In the genomic region with DNA sequence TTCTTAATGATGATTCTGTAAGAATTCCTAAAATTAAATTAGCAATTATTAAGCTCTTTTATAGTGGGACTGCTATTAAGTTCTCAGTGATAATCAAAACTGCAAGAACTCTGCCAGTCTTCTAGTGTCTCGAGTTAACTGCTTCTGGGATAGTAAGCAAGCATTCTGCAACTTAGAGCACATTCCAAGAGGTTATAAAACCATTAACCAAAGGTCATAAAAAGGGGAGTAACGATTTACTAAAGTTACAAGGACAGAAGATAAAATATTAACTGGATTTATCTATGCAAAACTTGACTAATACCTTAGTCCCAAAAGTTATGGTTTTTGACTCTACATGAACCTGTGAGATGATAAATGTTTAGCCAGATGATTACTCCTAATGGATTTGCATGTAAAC, we compare ENCODE assay signal across 21 mouse cellular contexts. TPM values are rescaled to one million over a fixed set of nuclear protein-coding genes. Genes with fewer than 3 reads are reported as not detected.
DNase-seq lines count a peak whose midpoint lies in the region; ATAC-seq and TF ChIP-seq lines count a peak whose summit lies in the region.
"Had no signal": no experiment of that assay in that cellular context is flagged by ENCODE, and none has a peak within 500 bp of the region (broad histone marks: within the 10 kb centered on the region; RNA-seq: fewer than 3 reads in every experiment).

No protein-coding gene starts in this region.

- 0 out of 2 replicates have a peak, but pooled peaks have one; percentile 40 for ATAC-seq in kidney, embryonic 15.5 days (replicated peaks; ENCODE audit: low FRiP score)
- no peak for ATAC-seq in liver, postnatal 0 days
- peak; percentile 83 for ATAC-seq in intestine, postnatal 0 days
- no peak for ATAC-seq in cerebellum, adult (ENCODE audit: insufficient number of reproducible peaks, low FRiP score, low TSS enrichment)
- ATAC-seq: CD4-positive, CD25-positive, alpha-beta regulatory T cell, adult 4 months; forebrain, embryonic 13.5 days; forebrain, embryonic 16.5 days had no signal

- H3K27ac ChIP-seq in kidney, embryonic 15.5 days = no peak overlapping the region
- no peak overlapping the region for H3K27ac ChIP-seq in liver, adult 2 months (replicated peaks; ENCODE audit: insufficient read depth, low read depth, low read length)
- H3K27ac ChIP-seq in liver, postnatal 0 days (ENCODE audit: low read depth) = no peak overlapping the region
- no peak overlapping the region for H3K27ac ChIP-seq in intestine, postnatal 0 days (ENCODE audit: low read depth, low read length)
- H3K27ac ChIP-seq: forebrain, embryonic 10.5 days; forebrain, embryonic 13.5 days; gastrocnemius, adult 2 months; hindbrain, embryonic 12.5 days; hindbrain, embryonic 15.5 days had no signal

- DNase-seq in kidney, postnatal 25 days = no peak
- peak; percentile 71 for DNase-seq in liver, adult 2 months (ENCODE audit: extremely low read depth, low read depth, low spot score)
- no peak for DNase-seq in liver, postnatal 0 days
- DNase-seq: adrenal gland, adult 2 months; adrenal gland, postnatal 14 days; cerebellum, adult 11-12 months; cerebellum, adult 8-10 months; cerebellum, postnatal 14 days; gastrocnemius, adult 2 months; gastrocnemius, postnatal 14 days; heart, adult 11 months had no signal

- H3K4me2 ChIP-seq in kidney, embryonic 15.5 days = no peak overlapping the region
- H3K4me2 ChIP-seq in liver, postnatal 0 days (ENCODE audit: low read depth, low read length) = no peak overlapping the region
- H3K4me2 ChIP-seq in intestine, postnatal 0 days (replicated peaks; ENCODE audit: low read depth) = 0 out of 2 replicates have a peak overlapping the region, but pooled peaks have one; percentile 21
- H3K4me2 ChIP-seq: forebrain, embryonic 13.5 days; heart, embryonic 11.5 days; hindbrain, embryonic 12.5 days; hindbrain, embryonic 15.5 days had no signal

- H3K4me1 ChIP-seq in kidney, embryonic 15.5 days = no peaks in the 10 kb centered on the region
- no peaks in the 10 kb centered on the region; the same call in 1 of the 2 replicates for H3K4me1 ChIP-seq in liver, adult 2 months (ENCODE audit: control insufficient read depth, insufficient read depth, low read length)
- H3K4me1 ChIP-seq in liver, postnatal 0 days (ENCODE audit: insufficient read depth) = peaks cover 4% of the 10 kb centered on the region; the same call in 1 of the 2 replicates
- H3K4me1 ChIP-seq in intestine, postnatal 0 days (replicated peaks; ENCODE audit: control insufficient read depth, insufficient read depth, low read length) = 0 out of 2 replicates have a peak, but pooled peaks cover 6% of the 10 kb centered on the region
- H3K4me1 ChIP-seq: hindbrain, embryonic 12.5 days had no signal

- H3K9me3 ChIP-seq in kidney, embryonic 15.5 days (replicated peaks) = no peaks in the 10 kb centered on the region
- H3K9me3 ChIP-seq in liver, postnatal 0 days (ENCODE audit: low read length) = no peaks in the 10 kb centered on the region
- H3K9me3 ChIP-seq in intestine, postnatal 0 days (ENCODE audit: control insufficient read depth) = no peaks in the 10 kb centered on the region
- H3K9me3 ChIP-seq: forebrain, embryonic 10.5 days; forebrain, embryonic 13.5 days; hindbrain, embryonic 12.5 days; hindbrain, embryonic 15.5 days had no signal

- H3K79me2 ChIP-seq in liver, adult 2 months (ENCODE audit: control insufficient read depth, insufficient read depth, low read length) = peaks cover 3% of the 10 kb centered on the region; the same call in 1 of the 2 replicates

- H3K4me3 ChIP-seq in kidney, embryonic 15.5 days (replicated peaks) = no peak overlapping the region
- no peak overlapping the region for H3K4me3 ChIP-seq in liver, adult 2 months (ENCODE audit: insufficient read depth, low read depth, low read length)
- H3K4me3 ChIP-seq in liver, postnatal 0 days (ENCODE audit: low read depth, low read length) = no peak overlapping the region
- H3K4me3 ChIP-seq in intestine, postnatal 0 days (ENCODE audit: low read depth, low read length) = no peak overlapping the region
- H3K4me3 ChIP-seq: forebrain, embryonic 10.5 days; forebrain, embryonic 13.5 days; gastrocnemius, adult 2 months; hindbrain, embryonic 12.5 days; hindbrain, embryonic 15.5 days had no signal

- no peak for TF ChIP-seq POLR2A in liver, adult 2 months (IDR thresholded peaks at IDR 0.05; ENCODE audit: extremely low read depth, insufficient read depth, low read length)

- H3K9ac ChIP-seq in kidney, embryonic 15.5 days = no peak overlapping the region
- H3K9ac ChIP-seq in liver, adult 2 months (ENCODE audit: low read depth, low read length) = no peak overlapping the region
- H3K9ac ChIP-seq in liver, postnatal 0 days (replicated peaks) = no peak overlapping the region
- H3K9ac ChIP-seq in intestine, postnatal 0 days (ENCODE audit: low read depth, low read length) = no peak overlapping the region
- H3K9ac ChIP-seq: forebrain, embryonic 13.5 days; hindbrain, embryonic 12.5 days; hindbrain, embryonic 15.5 days had no signal

- WGBS in kidney, embryonic 15.5 days = 10% methylated on average over 2 of the region's 2 CpGs
- 21% methylated on average over 2 of the region's 2 CpGs for WGBS in liver, adult 2 months
- WGBS in liver, postnatal 0 days (ENCODE audit: insufficient replicate concordance) = 73% methylated on average over 2 of the region's 2 CpGs
- 9% methylated on average over 2 of the region's 2 CpGs for WGBS in intestine, postnatal 0 days

- H3K27me3 ChIP-seq in kidney, embryonic 15.5 days = no peaks in the 10 kb centered on the region
- H3K27me3 ChIP-seq in liver, adult 2 months (ENCODE audit: control insufficient read depth, insufficient read depth, low read length) = no peaks in the 10 kb centered on the region
- no peaks in the 10 kb centered on the region for H3K27me3 ChIP-seq in liver, postnatal 0 days (ENCODE audit: insufficient read depth, low read length)
- no peaks in the 10 kb centered on the region for H3K27me3 ChIP-seq in intestine, postnatal 0 days (replicated peaks; ENCODE audit: control insufficient read depth, insufficient read depth, low read length)
- H3K27me3 ChIP-seq: forebrain, embryonic 13.5 days; hindbrain, embryonic 12.5 days; hindbrain, embryonic 15.5 days had no signal

- TF ChIP-seq CTCF in liver, adult 2 months (IDR thresholded peaks at IDR 0.05; ENCODE audit: low read depth, low read length) = no peak
- TF ChIP-seq CTCF in liver, postnatal 0 days (IDR thresholded peaks at IDR 0.05; ENCODE audit: low read depth) = no peak
- TF ChIP-seq CTCF in intestine, postnatal 0 days (IDR thresholded peaks at IDR 0.05; ENCODE audit: low read depth) = no peak

- TF ChIP-seq EP300 in liver, postnatal 0 days (IDR thresholded peaks at IDR 0.05; ENCODE audit: low read depth) = no peak

- peaks cover 30% of the 10 kb centered on the region for H3K36me3 ChIP-seq in kidney, embryonic 15.5 days
- peaks cover 18% of the 10 kb centered on the region for H3K36me3 ChIP-seq in liver, adult 2 months (ENCODE audit: control insufficient read depth, insufficient read depth, low read length)
- H3K36me3 ChIP-seq in liver, postnatal 0 days (replicated peaks; ENCODE audit: insufficient read depth, low read length) = peaks cover 19% of the 10 kb centered on the region
- H3K36me3 ChIP-seq in intestine, postnatal 0 days (ENCODE audit: control insufficient read depth, insufficient read depth) = no peaks in the 10 kb centered on the region

RNA-seq across cellular contexts. Expression of a gene that starts 18.6 kb away (rescaled TPM):
- 34.0 and 34.7 TPM in 2 replicates for polyA plus RNA-seq in kidney, embryonic 15.5 days (2015; fragmentation: Nextera tagmentation; extraction: Ambion mirVana)
- total RNA-seq in liver, adult 2 months (2014; rRNA removed) = 10.1 and 12.6 TPM in 2 replicates
- polyA plus RNA-seq in liver, adult 2 months (2012; rRNA removed) = 4.2 and 4.5 TPM in 2 replicates
- 8.3 and 9.8 TPM in 2 replicates for polyA plus RNA-seq in liver, postnatal 0 days (2015; fragmentation: Nextera tagmentation; extraction: Ambion mirVana)
- 14.8 and 19.6 TPM in 2 replicates for polyA plus RNA-seq in intestine, postnatal 0 days (2015; fragmentation: Nextera tagmentation; extraction: Ambion mirVana)

Comparison
In these comparisons a context has a peak if more than half of its experiments do, and no peak if none do; other contexts are left out.
1. ATAC-seq: peak in kidney, embryonic 15.5 days (single experiment) and intestine, postnatal 0 days (single experiment); none in liver, postnatal 0 days (single experiment) and cerebellum, adult (single experiment).